Mouse (Mus musculus): ENCODE data around the gene Ubxn4.
"Not testable (repeated sequence)": the region's sequence is repeated elsewhere in the genome, so short reads cannot be mapped to it uniquely, and the experiment has no call there.

Gene Ubxn4

DNA sequence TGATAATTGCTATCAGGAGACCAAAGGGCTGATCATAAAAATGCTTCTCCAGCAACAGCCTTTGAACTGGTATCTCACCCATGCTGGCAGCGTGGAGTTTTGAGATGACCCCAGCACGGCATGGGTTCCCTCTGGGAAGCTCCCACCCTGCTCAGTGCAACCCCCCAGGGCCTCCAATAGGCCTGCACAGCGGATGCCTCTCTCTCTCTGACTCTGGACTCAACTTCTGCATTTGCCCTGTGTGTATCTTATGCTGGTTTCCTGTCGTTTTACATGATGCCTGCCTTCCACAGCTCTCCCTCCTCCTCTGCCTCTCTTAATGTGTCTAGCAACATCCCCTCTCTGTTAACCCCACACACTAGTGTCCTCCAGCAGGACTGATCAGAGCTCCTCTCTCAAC lies 70.9 kb downstream of the Ubxn4 start:
- CTCF ChIA-PET, result no interaction called here

DNA sequence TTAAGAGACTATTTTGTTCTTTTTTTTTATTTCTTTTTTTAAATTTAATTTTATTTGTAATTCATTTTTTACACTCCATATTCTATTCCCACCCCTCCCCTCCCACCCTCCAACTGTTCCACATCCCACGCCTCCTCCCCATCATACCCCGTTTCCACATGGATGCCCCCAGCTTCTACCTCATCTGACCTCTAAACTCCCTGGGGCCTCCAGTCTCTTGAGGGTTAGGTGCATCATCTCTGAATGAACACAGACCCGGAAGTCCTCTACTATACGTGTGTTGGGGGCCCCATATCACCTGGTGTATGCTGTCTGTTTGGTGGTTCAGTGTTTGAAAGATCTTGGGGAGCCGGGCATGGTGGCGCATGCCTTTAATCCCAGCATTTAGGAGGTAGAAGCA lies 75.5 kb downstream of the Ubxn4 start:
- CTCF ChIA-PET, result not testable (repeated sequence)

DNA sequence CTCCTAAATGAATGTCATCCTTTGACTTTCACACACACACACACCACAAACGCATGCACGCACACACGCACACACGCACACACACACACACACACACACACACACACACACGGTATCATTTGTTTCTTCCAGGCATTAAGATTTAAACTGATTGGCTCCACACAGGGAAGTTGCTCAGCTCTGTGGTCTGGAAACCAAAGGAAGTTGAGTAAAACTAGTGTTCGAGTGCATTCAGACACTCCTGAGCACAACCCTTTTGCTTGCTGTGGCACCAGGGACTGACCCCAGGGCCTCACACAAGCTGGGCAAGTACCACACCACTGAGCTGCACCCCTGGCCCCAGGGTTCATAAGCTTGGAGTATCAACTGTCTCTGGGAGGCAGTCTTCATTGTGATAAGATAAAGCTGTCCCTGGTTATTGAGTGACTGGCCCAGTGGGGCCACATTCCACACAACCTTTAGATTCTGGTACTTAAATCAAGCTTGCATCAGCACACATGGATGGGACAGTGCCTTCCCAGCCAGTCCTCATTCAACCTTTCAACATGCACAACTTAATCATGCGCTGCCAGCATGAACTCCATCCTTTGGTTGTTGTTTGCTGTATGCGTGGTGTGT lies 79.4 kb downstream of the Ubxn4 start:
- CTCF ChIA-PET, result no interaction called here

DNA sequence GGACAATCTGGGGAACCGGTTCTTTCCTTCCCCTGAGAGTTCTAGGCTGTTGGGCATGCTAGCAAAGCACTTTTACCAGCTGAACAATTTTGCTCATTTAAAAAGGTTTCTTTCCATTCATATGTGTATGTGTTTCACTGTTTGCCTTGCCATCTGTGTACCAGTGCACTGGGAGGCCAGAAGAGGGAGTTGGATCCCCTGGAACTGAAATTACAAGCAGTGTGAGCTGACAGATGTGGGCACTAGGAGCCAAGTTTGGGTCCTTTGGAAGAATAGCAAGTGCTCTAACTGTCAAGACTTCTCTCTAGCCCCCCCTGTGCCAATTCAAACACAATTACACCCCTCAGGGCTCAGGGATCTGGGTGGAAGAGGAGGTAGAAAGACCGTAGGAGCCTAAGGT lies 81.0 kb downstream of the Ubxn4 start:
- CTCF ChIA-PET, result no interaction called here

DNA sequence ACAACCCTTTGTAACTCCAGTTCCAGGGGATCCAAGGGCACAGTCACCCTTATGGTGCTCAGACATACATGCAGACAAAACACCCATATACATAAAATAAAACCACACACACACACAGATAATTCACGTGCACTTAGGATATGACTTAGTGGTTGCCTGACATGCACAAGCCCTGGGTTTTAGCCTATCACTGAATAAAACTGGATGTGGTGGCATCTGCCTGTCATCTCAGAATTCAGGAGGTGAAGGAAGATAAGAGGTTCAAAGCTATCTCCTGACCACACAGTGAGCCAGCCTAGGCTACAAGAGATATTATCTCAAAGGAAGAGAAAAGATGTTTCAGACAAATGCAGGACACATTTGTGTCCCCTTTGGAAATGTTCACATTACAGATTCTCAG lies 83.4 kb downstream of the Ubxn4 start:
- CTCF ChIA-PET, result no interaction called here

DNA sequence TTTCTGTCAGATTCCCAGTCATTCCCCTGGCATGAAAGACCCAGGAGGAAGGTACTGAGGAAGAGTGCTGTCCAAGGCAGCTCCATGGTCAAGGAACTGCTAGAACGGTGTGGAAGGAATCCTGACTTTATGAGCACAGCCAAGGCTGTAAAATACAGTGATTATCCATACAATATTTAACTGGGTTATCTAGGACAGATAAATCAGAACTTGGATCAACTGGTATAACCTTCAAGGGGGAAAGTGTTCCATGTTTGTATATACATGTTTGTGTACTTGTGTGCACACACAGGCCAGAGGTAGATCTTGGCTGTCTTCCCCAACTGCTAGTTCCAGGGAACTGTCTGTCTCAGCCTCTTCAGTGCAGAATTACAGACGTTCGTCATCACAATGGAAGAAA lies 84.5 kb downstream of the Ubxn4 start, which contains the start of gene Lct:
Gene Lct (minus strand): TSS at position 101 of the 400 bp plus-strand sequence.
- CTCF ChIA-PET, result no interaction called here

Measured in spleen, embryonic (tissue).